Mouse (Mus musculus): ENCODE measurements around the gene Nkain4. TPM values are rescaled to one million over a fixed set of nuclear protein-coding genes. Genes with fewer than 3 reads are reported as not detected.

Gene Nkain4
- polyA plus RNA-seq, 1 experiment from 2014 or later, result 138 TPM

DNA sequence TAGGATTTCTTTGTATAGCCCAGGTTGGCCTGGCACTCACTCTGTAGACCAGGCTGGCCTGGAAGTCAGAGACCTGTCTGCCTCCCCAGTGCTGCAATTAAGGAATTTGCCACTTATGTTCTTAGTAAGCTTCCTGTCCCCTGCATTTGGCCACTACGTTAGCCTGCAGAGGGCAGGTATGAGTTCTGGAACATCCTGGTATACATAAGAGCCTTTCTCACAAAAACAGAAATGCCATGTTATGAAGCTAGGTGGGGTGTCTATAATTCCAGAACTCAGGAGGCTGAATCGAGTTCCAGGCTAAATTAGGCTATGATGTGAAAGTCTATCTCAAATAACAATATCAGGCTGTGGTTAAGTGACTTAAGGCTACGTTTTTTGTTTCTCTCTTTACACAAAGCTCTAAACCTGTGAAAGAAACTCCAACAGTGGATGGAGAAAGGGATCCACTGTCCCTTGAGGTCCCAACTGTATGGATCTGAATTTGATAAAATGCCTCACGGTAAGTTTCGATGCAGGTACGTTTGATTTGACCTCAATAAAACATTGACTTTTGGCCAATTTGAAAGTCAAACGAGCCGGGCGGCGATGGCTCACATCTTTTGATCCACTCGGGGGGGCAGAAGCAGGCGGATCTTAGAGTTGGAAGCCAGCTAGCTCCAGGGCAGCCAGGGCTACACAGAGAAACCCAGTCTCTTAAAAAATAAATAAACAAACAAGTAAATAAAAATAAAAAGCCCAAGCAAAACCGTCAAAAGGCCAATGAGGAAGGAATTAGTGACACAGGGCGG, 11.8 kb upstream of the Nkain4 start:
- H3K9ac ChIP-seq, result peak overlapping the region; percentile 93
- H3K4me2 ChIP-seq, result peak overlapping the region; percentile 75
- H3K27me3 ChIP-seq (ENCODE audit: insufficient read depth, low read length), result no peaks in the 10 kb centered on the region
- H3K4me3 ChIP-seq (ENCODE audit: low read depth, low read length), result peak overlapping the region; percentile 95
- DNase-seq (peak; percentile 70), ATAC-seq (ENCODE audit: insufficient read depth) (no peak)
- no peaks in the 10 kb centered on the region for H3K9me3 ChIP-seq (ENCODE audit: low read depth, low read length)
- H3K4me1 ChIP-seq (ENCODE audit: insufficient read depth), result no peaks in the 10 kb centered on the region
- 9% methylated on average over 14 of the region's 14 CpGs for WGBS
- peak overlapping the region; percentile 84 for H3K27ac ChIP-seq (ENCODE audit: low read depth)
- peaks cover 23% of the 10 kb centered on the region for H3K36me3 ChIP-seq (ENCODE audit: insufficient read depth)
- peak; percentile 62 for TF ChIP-seq CTCF (IDR thresholded peaks at IDR 0.05; ENCODE audit: low read depth)

DNA sequence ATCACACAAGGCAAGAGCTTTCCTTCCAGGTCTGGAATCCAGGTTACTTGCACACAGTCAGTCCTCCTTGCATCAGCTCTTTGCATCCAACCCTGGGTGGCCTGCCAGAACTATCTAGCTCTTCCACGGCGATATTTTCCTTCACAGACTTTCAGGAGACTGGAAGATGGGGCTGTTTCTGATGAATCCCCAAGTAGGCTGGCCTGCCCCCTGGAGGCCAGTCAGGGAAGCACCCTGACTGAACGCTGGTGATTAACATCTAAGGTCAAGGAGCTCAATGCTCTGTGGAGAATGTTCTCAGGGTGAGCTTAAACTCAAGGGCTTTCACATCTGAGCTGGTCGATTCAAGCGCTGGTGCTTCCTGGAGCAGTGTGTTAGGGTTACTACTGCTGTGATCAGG, 9.5 kb upstream of the Nkain4 start:
- ATAC-seq (ENCODE audit: insufficient read depth), result no peak
- Histone ChIP-seq H3K4me3 (ENCODE audit: low read depth, low read length) (no peak overlapping the region), H3K36me3 (ENCODE audit: insufficient read depth) (0 out of 2 replicates have a peak, but pooled peaks cover 4% of the 10 kb centered on the region), H3K4me1 (ENCODE audit: insufficient read depth) (no peaks in the 10 kb centered on the region), H3K4me2 (no peak overlapping the region), H3K9ac (no peak overlapping the region), H3K9me3 (ENCODE audit: low read depth, low read length) (no peaks in the 10 kb centered on the region), H3K27ac (ENCODE audit: low read depth) (no peak overlapping the region), H3K27me3 (ENCODE audit: insufficient read depth, low read length) (no peaks in the 10 kb centered on the region)
- peak; percentile 86 for DNase-seq
- TF ChIP-seq CTCF (IDR thresholded peaks at IDR 0.05; ENCODE audit: low read depth), result peak; percentile 91
- WGBS, result 3% methylated on average over 5 of the region's 5 CpGs

- no peaks in the 10 kb centered on the region for H3K36me3 ChIP-seq (ENCODE audit: insufficient read depth)
- no peaks in the 10 kb centered on the region for H3K9me3 ChIP-seq (ENCODE audit: low read depth, low read length)
- TF ChIP-seq CTCF (IDR thresholded peaks at IDR 0.05; ENCODE audit: low read depth), result no peak
- H3K27me3 ChIP-seq (ENCODE audit: insufficient read depth, low read length), result no peaks in the 10 kb centered on the region
- no peak overlapping the region for H3K4me2 ChIP-seq
- no peak overlapping the region for H3K9ac ChIP-seq
- H3K4me3 ChIP-seq (ENCODE audit: low read depth, low read length), result no peak overlapping the region
- ATAC-seq (ENCODE audit: insufficient read depth) (no peak), DNase-seq (peak; percentile 22)
- 58% methylated on average over 2 of the region's 2 CpGs for WGBS
- no peaks in the 10 kb centered on the region for H3K4me1 ChIP-seq (ENCODE audit: insufficient read depth)
- no peak overlapping the region for H3K27ac ChIP-seq (ENCODE audit: low read depth)
These were observed 8.3 kb upstream of the Nkain4 start for GRCm38 (mm10) chr2:180962616-180963308.

GRCm38 (mm10) chr2:180960187-180960586, 5.7 kb upstream of the Nkain4 start:
- H3K9me3 ChIP-seq (ENCODE audit: low read depth, low read length), result no peaks in the 10 kb centered on the region
- no peak overlapping the region for H3K9ac ChIP-seq
- peak; percentile 84 for ATAC-seq (ENCODE audit: insufficient read depth)
- WGBS, result 34% methylated on average over 3 of the region's 3 CpGs
- H3K36me3 ChIP-seq (ENCODE audit: insufficient read depth), result no peaks in the 10 kb centered on the region
- H3K4me3 ChIP-seq (ENCODE audit: low read depth, low read length), result no peak overlapping the region
- no peak for TF ChIP-seq CTCF (IDR thresholded peaks at IDR 0.05; ENCODE audit: low read depth)
- peak overlapping the region; percentile 74 for H3K27ac ChIP-seq (ENCODE audit: low read depth)
- H3K4me1 ChIP-seq (ENCODE audit: insufficient read depth), result 0 out of 2 replicates have a peak, but pooled peaks cover 4% of the 10 kb centered on the region
- H3K27me3 ChIP-seq (ENCODE audit: insufficient read depth, low read length), result peaks cover 5% of the 10 kb centered on the region; the same call in 1 of the 2 replicates
- DNase-seq, result peak; percentile 76
- H3K4me2 ChIP-seq, result no peak overlapping the region

GRCm38 (mm10) chr2:180959605-180960004, 5.1 kb upstream of the Nkain4 start:
- ATAC-seq (ENCODE audit: insufficient read depth), result no peak
- 0 out of 2 replicates have a peak, but pooled peaks cover 4% of the 10 kb centered on the region for H3K4me1 ChIP-seq (ENCODE audit: insufficient read depth)
- H3K36me3 ChIP-seq (ENCODE audit: insufficient read depth), result no peaks in the 10 kb centered on the region
- TF ChIP-seq CTCF (IDR thresholded peaks at IDR 0.05; ENCODE audit: low read depth), result no peak
- H3K4me2 ChIP-seq, result no peak overlapping the region
- peak; percentile 68 for DNase-seq
- H3K27me3 ChIP-seq (ENCODE audit: insufficient read depth, low read length), result peaks cover 8% of the 10 kb centered on the region; the same call in 1 of the 2 replicates
- no peak overlapping the region for H3K4me3 ChIP-seq (ENCODE audit: low read depth, low read length)
- WGBS, result 50% methylated on average over 7 of the region's 7 CpGs
- no peak overlapping the region for H3K9ac ChIP-seq
- H3K9me3 ChIP-seq (ENCODE audit: low read depth, low read length), result no peaks in the 10 kb centered on the region
- H3K27ac ChIP-seq (ENCODE audit: low read depth), result peak overlapping the region; percentile 74

DNA sequence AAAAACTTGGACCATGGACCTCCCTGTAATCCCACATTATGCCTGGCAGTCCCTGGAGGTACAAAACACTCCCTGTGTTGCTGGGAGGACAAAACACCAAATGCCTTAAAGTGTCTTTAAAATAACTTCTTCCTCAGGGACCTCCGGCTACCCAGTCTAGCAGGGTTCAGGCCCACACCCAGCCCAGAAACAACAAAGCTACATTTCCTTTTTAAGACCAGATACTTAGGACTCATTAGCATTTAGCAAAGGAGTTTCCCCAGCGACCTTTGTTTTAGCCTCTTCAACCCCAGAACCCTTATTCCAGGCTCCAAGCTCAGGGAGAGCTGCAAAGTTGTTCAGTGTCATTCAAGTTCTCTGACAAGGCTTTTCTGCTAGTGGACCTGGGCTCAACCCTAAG, 861 bp downstream of the Nkain4 start:
- WGBS, result 18% methylated on average over 2 of the region's 2 CpGs
- DNase-seq (peak; percentile 23), ATAC-seq (ENCODE audit: insufficient read depth) (no peak)
- H3K4me1 ChIP-seq (ENCODE audit: insufficient read depth), result 0 out of 2 replicates have a peak, but pooled peaks cover 7% of the 10 kb centered on the region
- no peaks in the 10 kb centered on the region for H3K9me3 ChIP-seq (ENCODE audit: low read depth, low read length)
- peak overlapping the region; percentile 89 for H3K27ac ChIP-seq (ENCODE audit: low read depth)
- peak overlapping the region; percentile 76 for H3K4me2 ChIP-seq
- H3K36me3 ChIP-seq (ENCODE audit: insufficient read depth), result no peaks in the 10 kb centered on the region
- peak overlapping the region; percentile 60 for H3K4me3 ChIP-seq (ENCODE audit: low read depth, low read length)
- H3K9ac ChIP-seq, result peak overlapping the region; percentile 63
- TF ChIP-seq CTCF (IDR thresholded peaks at IDR 0.05; ENCODE audit: low read depth), result no peak
- peaks cover 8% of the 10 kb centered on the region; the same call in 1 of the 2 replicates for H3K27me3 ChIP-seq (ENCODE audit: insufficient read depth, low read length)

GRCm38 (mm10) chr2:180952731-180953171, 1.7 kb downstream of the Nkain4 start:
- no peaks in the 10 kb centered on the region for H3K36me3 ChIP-seq (ENCODE audit: insufficient read depth)
- H3K27me3 ChIP-seq (ENCODE audit: insufficient read depth, low read length), result peaks cover 8% of the 10 kb centered on the region; the same call in 1 of the 2 replicates
- H3K9me3 ChIP-seq (ENCODE audit: low read depth, low read length), result no peaks in the 10 kb centered on the region
- 0 out of 2 replicates have a peak, but pooled peaks cover 7% of the 10 kb centered on the region for H3K4me1 ChIP-seq (ENCODE audit: insufficient read depth)
- no peak for TF ChIP-seq CTCF (IDR thresholded peaks at IDR 0.05; ENCODE audit: low read depth)
- H3K4me2 ChIP-seq, result peak overlapping the region; percentile 76
- ATAC-seq (ENCODE audit: insufficient read depth) (no peak), DNase-seq (peak; percentile 78)
- 6% methylated on average over 9 of the region's 9 CpGs for WGBS
- peak overlapping the region; percentile 89 for H3K27ac ChIP-seq (ENCODE audit: low read depth)
- peak overlapping the region; percentile 63 for H3K9ac ChIP-seq
- H3K4me3 ChIP-seq (ENCODE audit: low read depth, low read length), result peak overlapping the region; percentile 60
